Mouse (Mus musculus) v-Abl transformed pro-B cells (cell line): Measurements from ENCODE around the gene Bbs9.

ENCODE experiments used
- in situ Hi-C, 2 experiments: fragments of 400-800 bp; cut with MboI; formaldehyde crosslinking; loops; one replicate each; pipeline ENCODE4 v1.15.1; 2025; ENCODE audit not compliant: unreplicated experiment in 2 of 2

Gene Bbs9

GRCm38 (mm10) chr9:22935645-22936044 lies 460.1 kb downstream of the Bbs9 start:
- in situ Hi-C loops = no loop called here
